Mouse (Mus musculus): ENCODE data around the gene Tnks2. TPM values are rescaled to one million over a fixed set of nuclear protein-coding genes. Genes with fewer than 3 reads are reported as not detected.

Tnks2 gene
- polyA plus RNA-seq, 2 experiments = 74.9 to 82.9 TPM

DNA sequence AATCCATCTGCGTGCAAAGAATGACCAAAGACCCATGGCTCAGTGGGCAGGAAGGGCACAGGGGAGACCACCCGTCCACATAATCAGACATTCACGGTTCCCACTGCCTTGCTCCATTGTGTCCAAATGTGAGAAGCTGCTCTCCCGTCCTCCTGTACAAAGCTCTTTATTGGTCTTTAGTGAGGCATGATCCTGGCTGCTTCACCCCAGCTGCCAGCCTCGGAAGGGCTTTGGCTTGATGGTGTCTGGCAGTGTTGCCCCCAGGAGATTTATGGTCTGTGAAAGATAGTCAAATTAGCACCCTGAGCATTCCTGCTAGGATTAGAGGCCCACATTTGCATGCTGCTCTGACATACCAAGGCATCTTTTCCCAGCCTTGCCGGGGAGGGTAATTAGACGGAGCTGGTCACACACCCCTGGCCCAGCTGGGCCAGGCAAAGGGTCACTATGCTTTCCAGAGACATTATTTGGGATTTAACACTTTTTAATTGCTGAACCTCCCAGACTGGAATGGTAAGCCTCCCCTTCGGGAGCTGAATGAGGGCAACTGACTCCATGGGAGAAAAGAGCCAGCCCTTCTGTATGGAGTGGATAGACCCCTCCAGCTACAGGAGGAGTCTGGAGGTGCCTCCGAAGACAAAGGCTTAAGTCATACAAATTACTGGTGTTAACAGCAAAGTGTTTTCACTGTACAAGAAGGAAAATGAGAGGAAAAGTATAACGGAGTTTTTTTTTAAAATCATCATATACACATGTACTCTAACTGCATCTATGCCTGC lies 62.9 kb downstream of the Tnks2 start:
- Histone ChIP-seq H3K9me3 (ENCODE audit: control insufficient read depth, low read length) (no peaks in the 10 kb centered on the region), H3K4me2 (replicated peaks; ENCODE audit: low read depth, low read length, severe bottlenecking) (no peak overlapping the region), H3K27ac (replicated peaks; ENCODE audit: low read depth, low read length) (no peak overlapping the region), H3K9ac (ENCODE audit: low read depth, low read length, severe bottlenecking) (no peak overlapping the region), H3K4me1 (ENCODE audit: control insufficient read depth, insufficient read depth, low read length) (no peaks in the 10 kb centered on the region), H3K36me3 (ENCODE audit: control insufficient read depth, insufficient read depth, low read length) (peaks cover 24% of the 10 kb centered on the region), H3K27me3 (ENCODE audit: control insufficient read depth, insufficient read depth, low read length) (no peaks in the 10 kb centered on the region), H3K4me3 (replicated peaks; ENCODE audit: low read length) (no peak overlapping the region)
- no peak for TF ChIP-seq POLR2A (IDR thresholded peaks at IDR 0.05; ENCODE audit: borderline replicate concordance, extremely low read depth, insufficient read depth, insufficient read length)
- DNase-seq (ENCODE audit: low spot score) = no peak
- WGBS = 16% methylated on average over 10 of the region's 10 CpGs
- no peak for ATAC-seq (ENCODE audit: low FRiP score, low read depth)

GRCm38 (mm10) chr19:36897778-36898177 lies 63.7 kb downstream of the Tnks2 start:
- TF ChIP-seq POLR2A (IDR thresholded peaks at IDR 0.05; ENCODE audit: borderline replicate concordance, extremely low read depth, insufficient read depth, insufficient read length) = no peak
- no peaks in the 10 kb centered on the region for H3K4me1 ChIP-seq (ENCODE audit: control insufficient read depth, insufficient read depth, low read length)
- ATAC-seq (ENCODE audit: low FRiP score, low read depth) = no peak
- H3K4me3 ChIP-seq (replicated peaks; ENCODE audit: low read length) = no peak overlapping the region
- no peak overlapping the region for H3K4me2 ChIP-seq (replicated peaks; ENCODE audit: low read depth, low read length, severe bottlenecking)
- DNase-seq (ENCODE audit: low spot score) = no peak
- 43% methylated on average over 9 of the region's 9 CpGs for WGBS
- H3K27ac ChIP-seq (replicated peaks; ENCODE audit: low read depth, low read length) = no peak overlapping the region
- H3K9ac ChIP-seq (ENCODE audit: low read depth, low read length, severe bottlenecking) = no peak overlapping the region
- H3K27me3 ChIP-seq (ENCODE audit: control insufficient read depth, insufficient read depth, low read length) = no peaks in the 10 kb centered on the region
- H3K36me3 ChIP-seq (ENCODE audit: control insufficient read depth, insufficient read depth, low read length) = peaks cover 17% of the 10 kb centered on the region
- no peaks in the 10 kb centered on the region for H3K9me3 ChIP-seq (ENCODE audit: control insufficient read depth, low read length)

GRCm38 (mm10) chr19:36903377-36903776 lies 69.3 kb downstream of the Tnks2 start:
- Histone ChIP-seq H3K4me3 (replicated peaks; ENCODE audit: low read length) (no peak overlapping the region), H3K9ac (ENCODE audit: low read depth, low read length, severe bottlenecking) (no peak overlapping the region)
- WGBS = 40% methylated on average over 7 of the region's 7 CpGs

GRCm38 (mm10) chr19:36904211-36905007 lies 70.4 kb downstream of the Tnks2 start:
- no peaks in the 10 kb centered on the region for H3K36me3 ChIP-seq (ENCODE audit: control insufficient read depth, insufficient read depth, low read length)
- DNase-seq (ENCODE audit: low spot score) (peak; percentile 44), ATAC-seq (ENCODE audit: low FRiP score, low read depth) (peak; percentile 82)
- H3K4me3 ChIP-seq (replicated peaks; ENCODE audit: low read length) = peak overlapping the region; percentile 49
- 2% methylated on average over 41 of the region's 41 CpGs for WGBS
- no peaks in the 10 kb centered on the region for H3K4me1 ChIP-seq (ENCODE audit: control insufficient read depth, insufficient read depth, low read length)
- no peak for TF ChIP-seq POLR2A (IDR thresholded peaks at IDR 0.05; ENCODE audit: borderline replicate concordance, extremely low read depth, insufficient read depth, insufficient read length)
- H3K9me3 ChIP-seq (ENCODE audit: control insufficient read depth, low read length) = no peaks in the 10 kb centered on the region
- H3K9ac ChIP-seq (ENCODE audit: low read depth, low read length, severe bottlenecking) = peak overlapping the region; percentile 71
- H3K4me2 ChIP-seq (replicated peaks; ENCODE audit: low read depth, low read length, severe bottlenecking) = peak overlapping the region; percentile 72
- H3K27ac ChIP-seq (replicated peaks; ENCODE audit: low read depth, low read length) = no peak overlapping the region
- H3K27me3 ChIP-seq (ENCODE audit: control insufficient read depth, insufficient read depth, low read length) = no peaks in the 10 kb centered on the region

More at GRCm38 (mm10) chr19:36903377-36903776, 69.3 kb downstream of the Tnks2 start:
- Histone ChIP-seq H3K27ac (replicated peaks; ENCODE audit: low read depth, low read length) (no peak overlapping the region), H3K27me3 (ENCODE audit: control insufficient read depth, insufficient read depth, low read length) (no peaks in the 10 kb centered on the region), H3K9me3 (ENCODE audit: control insufficient read depth, low read length) (no peaks in the 10 kb centered on the region), H3K36me3 (ENCODE audit: control insufficient read depth, insufficient read depth, low read length) (no peaks in the 10 kb centered on the region), H3K4me2 (replicated peaks; ENCODE audit: low read depth, low read length, severe bottlenecking) (peak overlapping the region; percentile 72), H3K4me1 (ENCODE audit: control insufficient read depth, insufficient read depth, low read length) (no peaks in the 10 kb centered on the region)
- TF ChIP-seq POLR2A (IDR thresholded peaks at IDR 0.05; ENCODE audit: borderline replicate concordance, extremely low read depth, insufficient read depth, insufficient read length) = no peak
- DNase-seq (ENCODE audit: low spot score) (no peak), ATAC-seq (ENCODE audit: low FRiP score, low read depth) (no peak)

- H3K4me1 ChIP-seq (ENCODE audit: control insufficient read depth, insufficient read depth, low read length) = no peaks in the 10 kb centered on the region
- 75% methylated on average over 3 of the region's 3 CpGs for WGBS
- H3K27ac ChIP-seq (replicated peaks; ENCODE audit: low read depth, low read length) = no peak overlapping the region
- no peak for TF ChIP-seq POLR2A (IDR thresholded peaks at IDR 0.05; ENCODE audit: borderline replicate concordance, extremely low read depth, insufficient read depth, insufficient read length)
- DNase-seq (ENCODE audit: low spot score) = no peak
- H3K27me3 ChIP-seq (ENCODE audit: control insufficient read depth, insufficient read depth, low read length) = no peaks in the 10 kb centered on the region
- no peak overlapping the region for H3K4me3 ChIP-seq (replicated peaks; ENCODE audit: low read length)
- H3K9me3 ChIP-seq (ENCODE audit: control insufficient read depth, low read length) = no peaks in the 10 kb centered on the region
- H3K9ac ChIP-seq (ENCODE audit: low read depth, low read length, severe bottlenecking) = no peak overlapping the region
- H3K4me2 ChIP-seq (replicated peaks; ENCODE audit: low read depth, low read length, severe bottlenecking) = no peak overlapping the region
- no peak for ATAC-seq (ENCODE audit: low FRiP score, low read depth)
- no peaks in the 10 kb centered on the region for H3K36me3 ChIP-seq (ENCODE audit: control insufficient read depth, insufficient read depth, low read length)
Observed at GRCm38 (mm10) chr19:36909150-36909549, 75.1 kb downstream of the Tnks2 start.

Data from limb, embryonic 14.5 days (tissue).